Mouse (Mus musculus): ENCODE measurements around the gene Ptprt.

DNA sequence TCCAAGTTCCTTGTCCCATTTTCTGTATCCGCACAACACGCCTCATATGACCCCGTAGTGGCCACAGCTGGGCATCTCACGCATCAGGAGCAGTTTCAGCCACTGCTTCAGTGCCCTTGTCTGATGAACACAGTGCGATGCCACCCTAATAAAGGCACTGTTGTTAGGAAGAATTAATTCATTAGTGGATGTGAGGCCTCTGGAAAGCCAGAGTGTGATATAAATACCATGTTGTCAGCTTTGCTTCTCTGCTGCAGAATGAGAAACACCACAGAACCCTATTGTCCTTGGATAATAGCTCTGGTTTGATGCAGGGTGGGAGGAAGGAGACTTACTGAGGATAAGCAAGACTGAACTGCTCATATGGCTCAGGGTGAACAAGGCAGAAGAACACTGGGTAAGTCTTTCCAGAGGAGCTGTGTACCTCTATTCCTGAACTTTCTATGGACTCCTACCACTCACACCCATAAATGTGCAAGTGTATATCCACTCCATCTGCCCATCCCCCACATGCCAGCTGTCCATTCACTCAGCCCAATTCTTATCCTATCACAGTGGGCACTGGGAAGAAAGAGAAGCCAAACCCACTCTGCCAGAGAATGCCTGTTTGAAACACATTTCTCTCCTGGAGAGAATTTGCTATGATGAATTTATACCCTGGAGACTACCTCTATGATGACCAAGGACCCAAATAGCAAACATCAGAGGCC lies 582.2 kb downstream of the Ptprt start:
- TF ChIP-seq POLR2A (IDR thresholded peaks at IDR 0.05; ENCODE audit: low read depth, low read length) (no peak), CTCF (IDR thresholded peaks at IDR 0.05; ENCODE audit: extremely low read depth, insufficient read length, insufficient replicate concordance, low read depth, low read length) (no peak)
